Mouse (Mus musculus) T-helper 1 cell (primary cell): ENCODE measurements at regions not wholly inside any gene's neighbourhood (a gene's known extent, or its start where the extent isn't known, plus 50 kb on each side); places are given as distances from the start of the nearest gene placed in this dataset.
"Not testable (repeated sequence)": the region's sequence is repeated elsewhere in the genome, so short reads cannot be mapped to it uniquely, and the experiment has no call there.

ENCODE experiments used
- in situ Hi-C: fragments of 300-600 bp; cut with MboI, MseI; formaldehyde crosslinking; loops from one replicate; pipeline ENCODE4 v1.15.1; 2025; ENCODE audit warnings: high pct_unique_total_duplicates

GRCm38 (mm10) chr8:26594369-26594920 lies 382.7 kb upstream of the Zfp703 start:
- in situ Hi-C loops, result no loop called here

- in situ Hi-C loops, result no loop called here
Measured at GRCm38 (mm10) chr8:26595431-26596018, 381.6 kb upstream of the Zfp703 start.

GRCm38 (mm10) chr8:26596665-26597362 lies 380.3 kb upstream of the Zfp703 start:
- in situ Hi-C loops, result no loop called here

GRCm38 (mm10) chr8:26598520-26598919 lies 378.6 kb upstream of the Zfp703 start:
- in situ Hi-C loops, result no loop called here

DNA sequence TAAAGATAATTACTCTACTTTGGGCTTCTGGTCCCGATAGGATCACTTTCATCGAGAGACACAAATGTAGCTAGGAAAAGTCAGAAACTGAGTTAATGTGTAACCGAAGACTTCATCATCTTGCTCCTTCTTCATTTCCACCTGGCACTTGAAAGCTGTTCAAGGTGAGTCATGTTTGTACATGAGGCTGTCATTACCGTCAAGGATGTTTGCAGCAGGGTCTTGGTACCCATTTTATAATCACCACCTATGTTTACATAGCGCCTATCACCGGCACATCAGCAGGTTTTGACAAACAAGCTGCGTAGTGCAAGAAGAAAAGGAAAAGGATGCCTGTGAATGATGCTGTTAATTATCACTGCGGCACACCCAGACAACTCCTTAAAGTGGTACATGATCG lies 377.0 kb upstream of the Zfp703 start:
- in situ Hi-C loops, result no loop called here

DNA sequence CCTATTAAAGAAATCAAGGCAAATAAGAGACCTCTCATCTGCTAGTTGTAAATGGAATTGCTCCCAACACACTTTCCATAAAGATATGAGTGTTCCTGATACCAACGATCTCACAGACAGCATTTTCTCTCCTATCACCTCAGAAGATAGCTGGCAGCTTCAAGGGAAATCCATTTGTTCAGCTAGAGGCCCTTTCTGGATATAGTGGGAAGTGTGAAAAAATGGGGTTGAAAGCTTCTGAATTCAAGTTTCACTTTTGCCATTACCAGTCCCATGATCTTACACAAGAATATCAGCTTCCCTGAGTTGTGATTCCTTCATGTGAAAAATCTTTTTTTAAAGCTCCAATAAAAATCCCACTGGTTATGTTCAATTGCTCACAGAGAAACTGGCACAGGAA lies 369.1 kb upstream of the Zfp703 start:
- in situ Hi-C loops, result no loop called here

- in situ Hi-C loops, result no loop called here
Measured at GRCm38 (mm10) chr8:26608588-26608987, 368.5 kb upstream of the Zfp703 start.

- in situ Hi-C loops, result no loop called here
Measured at GRCm38 (mm10) chr8:26612153-26612552, 365.0 kb upstream of the Zfp703 start.

GRCm38 (mm10) chr8:26622311-26623052 lies 354.6 kb upstream of the Zfp703 start:
- in situ Hi-C loops, result no loop called here

DNA sequence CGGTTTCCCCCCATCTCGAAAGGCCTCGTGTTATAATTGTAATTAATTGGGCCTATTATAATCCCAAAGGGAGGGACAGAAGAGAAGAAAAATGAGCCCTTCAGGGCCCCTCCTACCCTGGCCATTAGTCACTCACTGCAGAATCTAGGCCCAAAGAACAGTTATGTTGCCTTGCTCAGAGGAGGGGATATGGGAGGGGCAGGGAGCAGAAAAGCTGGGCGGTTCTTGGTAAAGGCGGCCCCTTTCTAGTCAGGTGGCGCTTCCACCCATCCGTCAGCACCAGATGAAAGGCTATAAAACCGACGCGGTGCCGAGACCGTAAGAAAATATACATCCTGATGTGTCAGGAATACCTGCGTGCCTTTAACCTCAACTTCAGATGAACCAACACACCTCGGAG lies 350.9 kb upstream of the Zfp703 start:
- in situ Hi-C loops, result no loop called here

- in situ Hi-C loops, result no loop called here
Measured at GRCm38 (mm10) chr8:26626651-26627077, 350.5 kb upstream of the Zfp703 start.

DNA sequence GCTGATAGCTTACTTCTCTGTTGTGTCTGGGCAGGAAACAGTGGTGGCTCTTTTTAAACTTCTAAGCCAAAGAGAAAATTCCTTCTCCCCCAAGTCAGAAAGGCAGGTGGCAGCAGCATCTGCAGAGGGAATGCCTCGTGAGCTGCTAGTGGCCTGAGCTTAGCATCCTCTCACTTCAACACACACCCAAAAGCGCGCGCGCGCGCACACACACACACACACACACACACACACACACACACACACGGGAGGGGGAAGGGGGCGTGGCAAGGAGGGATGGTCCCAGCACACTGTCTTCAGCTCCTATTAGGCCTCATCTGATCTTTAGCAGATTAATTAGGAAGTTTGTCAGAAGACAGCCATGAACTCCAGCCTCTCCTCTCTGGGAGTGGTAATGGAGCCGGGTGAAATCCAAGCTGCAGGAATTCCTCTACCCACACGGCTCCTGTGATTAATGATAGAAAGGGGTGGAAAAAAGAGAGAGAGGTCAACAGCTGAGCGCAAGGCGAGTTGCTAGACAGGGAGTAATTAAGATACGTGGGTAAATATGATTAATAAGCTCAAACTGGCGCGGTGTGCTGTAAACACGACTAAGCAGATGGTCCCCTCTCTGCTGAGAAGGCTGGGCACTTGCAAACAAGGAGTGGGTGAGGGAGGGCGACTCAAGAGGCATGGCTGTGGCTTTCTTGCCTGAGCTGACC lies 349.8 kb upstream of the Zfp703 start:
- in situ Hi-C loops, result no loop called here

DNA sequence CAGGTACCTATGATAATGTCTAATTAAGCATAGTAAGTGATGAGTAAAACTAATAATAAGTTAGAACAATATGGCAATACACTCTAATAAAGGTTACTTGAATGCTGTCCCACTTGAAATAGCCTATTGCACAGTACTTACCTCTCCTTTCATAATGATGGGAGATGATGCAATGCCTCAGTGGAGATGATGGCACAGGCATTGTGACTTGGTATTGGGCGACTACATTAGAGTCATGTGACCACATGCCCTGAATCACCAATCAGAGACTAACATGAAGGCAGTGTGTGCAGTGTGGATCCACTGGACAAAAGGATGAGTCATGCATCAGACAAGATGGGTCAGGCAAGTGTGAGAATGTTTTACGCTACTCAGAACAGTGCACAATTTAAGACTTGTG lies 346.6 kb upstream of the Zfp703 start:
- in situ Hi-C loops, result no loop called here

DNA sequence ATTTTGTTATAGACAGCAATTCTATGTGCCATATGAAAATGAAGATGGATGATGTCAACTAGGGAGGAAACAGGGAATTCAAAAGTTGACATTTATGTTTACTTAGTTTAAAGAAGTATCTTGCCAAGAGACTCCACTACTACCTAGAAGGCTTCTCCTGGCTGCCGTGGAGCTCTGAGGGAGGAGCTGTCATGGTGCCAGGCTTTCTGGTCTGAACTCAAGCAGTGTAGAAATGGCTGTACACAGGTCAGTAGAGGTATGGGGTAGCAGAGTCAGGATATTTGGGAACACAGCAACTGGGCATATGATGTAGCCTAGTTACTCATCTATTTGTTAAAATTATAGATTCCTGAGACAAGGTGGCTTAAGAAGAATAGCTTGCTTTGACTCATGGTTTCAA lies 341.4 kb upstream of the Zfp703 start:
- in situ Hi-C loops, result no loop called here

DNA sequence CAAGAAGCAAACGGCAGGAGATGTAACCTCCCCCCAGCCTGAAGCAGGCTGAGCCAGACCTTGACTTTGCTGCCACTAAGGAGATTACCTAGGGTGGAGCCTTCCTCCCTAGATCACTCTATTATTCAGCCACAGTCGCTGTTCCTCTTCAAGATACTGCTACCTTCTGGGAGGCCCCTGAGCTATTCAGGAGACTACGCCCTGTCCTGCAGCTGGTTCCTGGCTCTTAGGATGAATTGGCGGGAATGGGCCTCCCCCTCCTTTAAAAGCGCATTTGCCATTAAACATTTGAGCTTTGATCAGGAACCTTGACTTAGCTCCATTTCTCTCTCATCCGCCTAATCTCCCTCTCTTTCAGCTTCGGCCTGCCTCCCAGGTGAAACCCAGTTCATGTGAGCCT lies 331.8 kb upstream of the Zfp703 start:
- in situ Hi-C loops, result not testable (repeated sequence)

DNA sequence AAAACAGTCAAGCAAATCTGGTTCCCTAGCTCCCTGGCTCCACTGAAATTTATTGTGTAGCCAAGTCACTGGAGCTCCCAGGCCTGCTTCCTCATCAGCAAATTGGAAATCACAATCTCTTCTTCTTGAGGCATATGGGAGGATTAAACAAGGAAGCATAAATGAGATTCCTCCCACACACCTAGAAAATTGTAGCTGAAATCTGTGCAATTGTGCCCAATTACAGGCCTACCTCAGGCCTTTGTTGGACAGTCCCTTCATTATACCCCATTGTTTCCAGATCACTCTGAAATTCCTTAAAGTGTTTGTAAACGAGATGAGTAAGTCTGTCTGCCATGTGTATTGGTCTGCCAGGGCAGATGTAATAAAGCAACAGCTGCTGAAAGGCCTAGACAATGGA lies 326.8 kb upstream of the Zfp703 start:
- in situ Hi-C loops, result no loop called here

GRCm38 (mm10) chr8:26655897-26656296 lies 321.2 kb upstream of the Zfp703 start:
- in situ Hi-C loops, result no loop called here

GRCm38 (mm10) chr8:26656310-26657075 lies 320.6 kb upstream of the Zfp703 start:
- in situ Hi-C loops, result no loop called here

- in situ Hi-C loops, result no loop called here
Measured at GRCm38 (mm10) chr8:26659381-26659780, 317.7 kb upstream of the Zfp703 start.

GRCm38 (mm10) chr8:26669541-26669940 lies 307.6 kb upstream of the Zfp703 start:
- in situ Hi-C loops, result no loop called here
